Mouse (Mus musculus) intestine, postnatal 0 days (tissue): Measurements from ENCODE around the gene Rasal1. TPM values are rescaled to one million over a fixed set of nuclear protein-coding genes. Genes with fewer than 3 reads are reported as not detected.

Experiments used
- ATAC-seq: fragments of 200-750 bp; cut with Nextera tagmentation; 2 replicates; pipeline ENCODE4 v1.8.0; 2017; ENCODE audit warnings: mild to moderate bottlenecking, moderate TSS enrichment, moderate library complexity
- H3K27ac ChIP-seq: fragments of 300-500 bp; sonication (generic); 2 replicates; pipeline ENCODE4 v1.5.1; 2014; ENCODE audit warnings: mild to moderate bottlenecking, low read depth, low read length, moderate library complexity
- H3K27me3 ChIP-seq: fragments of 300-500 bp; sonication (generic); replicated peaks from 2 replicates; pipeline ENCODE4 v1.6.1; 2014; ENCODE audit warnings: low read length, mixed read lengths; ENCODE audit not compliant: control insufficient read depth, insufficient read depth
- H3K36me3 ChIP-seq: fragments of 300-500 bp; sonication (generic); 2 replicates; pipeline ENCODE4 v1.6.1; 2014; ENCODE audit warnings: mild to moderate bottlenecking, moderate library complexity; ENCODE audit not compliant: control insufficient read depth, insufficient read depth
- H3K4me1 ChIP-seq: fragments of 300-500 bp; sonication (generic); replicated peaks from 2 replicates; pipeline ENCODE4 v1.6.1; 2014; ENCODE audit warnings: antibody characterized with exemption, low read length, mixed read lengths; ENCODE audit not compliant: control insufficient read depth, insufficient read depth
- H3K4me2 ChIP-seq: fragments of 300-500 bp; sonication (generic); replicated peaks from 2 replicates; pipeline ENCODE4 v1.6.1; 2014; ENCODE audit warnings: low read depth, mild to moderate bottlenecking, moderate library complexity
- H3K4me3 ChIP-seq: fragments of 300-500 bp; sonication (generic); 2 replicates; pipeline ENCODE4 v1.5.1; 2014; ENCODE audit warnings: low read depth, low read length
- H3K9ac ChIP-seq: fragments of 300-500 bp; sonication (generic); 2 replicates; pipeline ENCODE4 v1.6.1; 2014; ENCODE audit warnings: mild to moderate bottlenecking, low read depth, low read length
- H3K9me3 ChIP-seq: fragments of 300-500 bp; sonication (generic); 2 replicates; pipeline ENCODE4 v1.6.1; 2016; ENCODE audit warnings: mixed run types; ENCODE audit not compliant: control insufficient read depth
- CTCF ChIP-seq: sonication (generic); IDR thresholded peaks from 2 replicates; pipeline ENCODE4 v1.5.1; 2016; ENCODE audit warnings: low read depth, mild to moderate bottlenecking, control low read depth, antibody characterized with exemption, moderate library complexity
- WGBS: fragments of 180-500 bp; shearing (Covaris S2); extraction: QIAGEN DNeasy Blood & Tissue Kit; methylation state at CpG from one replicate; pipeline ENCODE4 v1.1.7; 2014; 5-methylcytosine and 5-hydroxymethylcytosine counted together
- polyA plus RNA-seq: library from polyadenylated mRNA; unstranded; fragments of >200 nt; fragmentation: Nextera tagmentation; extraction: Ambion mirVana; gene quantifications from 2 replicates; pipeline ENCODE4 v1.2.1, GENCODE M21; 2015

Rasal1 gene
- polyA plus RNA-seq, 1 experiment from 2014 or later, result 5.1 TPM

- Histone ChIP-seq H3K36me3 (peaks cover 9% of the 10 kb centered on the region; the same call in 1 of the 2 replicates), H3K27ac (no peak overlapping the region), H3K4me3 (peak overlapping the region; percentile 27), H3K27me3 (no peaks in the 10 kb centered on the region), H3K4me1 (no peaks in the 10 kb centered on the region), H3K4me2 (peak overlapping the region; percentile 62), H3K9me3 (no peaks in the 10 kb centered on the region), H3K9ac (peak overlapping the region; percentile 11; the same call in 1 of the 2 replicates)
- 5% methylated on average over 10 of the region's 10 CpGs for WGBS
- no peak for TF ChIP-seq CTCF
- no peak for ATAC-seq
Observed at GRCm38 (mm10) chr5:120605241-120605661, 43.4 kb upstream of the Rasal1 start.

DNA sequence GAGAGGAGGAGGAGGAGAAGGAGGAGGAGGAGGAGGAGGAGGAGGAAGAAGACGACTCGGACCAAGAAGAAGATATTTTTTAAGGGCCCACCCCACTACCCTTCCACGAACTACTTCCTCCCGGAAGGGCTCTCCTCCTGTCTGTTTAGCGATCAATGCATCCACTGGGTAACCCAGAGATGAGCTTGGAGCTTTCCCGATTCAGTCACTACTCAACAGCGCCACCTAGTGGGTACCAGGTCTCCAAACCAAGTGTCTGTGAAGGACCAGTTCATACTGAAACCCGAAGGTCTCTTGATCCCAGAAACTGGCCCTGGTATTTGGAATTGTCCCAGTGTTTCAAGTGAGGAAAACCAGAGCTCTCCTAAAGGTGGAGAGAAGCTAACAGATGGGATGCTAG, 42.9 kb upstream of the Rasal1 start:
- Histone ChIP-seq H3K9me3 (no peaks in the 10 kb centered on the region), H3K4me2 (peak overlapping the region; percentile 62), H3K9ac (no peak overlapping the region), H3K36me3 (peaks cover 9% of the 10 kb centered on the region; the same call in 1 of the 2 replicates), H3K4me3 (peak overlapping the region; percentile 27), H3K27me3 (no peaks in the 10 kb centered on the region), H3K4me1 (no peaks in the 10 kb centered on the region), H3K27ac (no peak overlapping the region)
- under 1% methylated on average over 8 of the region's 8 CpGs for WGBS
- peak; percentile 60 for ATAC-seq
- TF ChIP-seq CTCF, result peak; percentile 95

DNA sequence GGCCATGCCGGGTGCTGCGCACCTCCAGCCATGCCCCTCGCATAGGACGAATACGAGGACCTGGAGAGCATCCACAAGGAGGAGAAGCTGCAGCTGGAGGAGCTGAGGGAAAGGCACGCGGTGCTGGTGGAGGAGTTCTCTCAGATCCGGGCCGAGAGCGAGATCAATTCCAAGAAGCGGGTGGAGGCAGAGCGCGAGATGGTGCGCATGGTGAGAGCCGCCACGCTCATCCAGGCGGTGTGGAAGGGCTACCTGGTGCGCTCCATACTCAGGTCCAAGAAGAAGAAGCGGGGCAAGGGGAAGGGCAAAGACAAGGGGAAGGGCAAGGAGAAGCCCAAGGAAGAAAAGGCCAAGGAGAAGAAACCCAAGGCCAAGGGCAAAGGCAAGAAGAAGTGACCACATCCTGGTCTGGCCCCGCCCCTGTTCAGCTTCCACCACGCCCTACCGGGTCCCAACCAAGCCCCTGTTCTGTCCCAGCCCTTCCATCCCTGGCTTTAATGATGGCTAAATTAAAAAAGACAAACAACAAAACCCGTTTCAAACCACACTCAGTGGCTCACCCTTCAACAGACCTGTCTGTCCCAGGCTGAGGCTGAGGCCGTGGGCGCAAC, 41.9 kb upstream of the Rasal1 start:
- H3K4me1 ChIP-seq, result no peaks in the 10 kb centered on the region
- H3K9ac ChIP-seq, result no peak overlapping the region
- TF ChIP-seq CTCF, result no peak
- no peak for ATAC-seq
- peaks cover 9% of the 10 kb centered on the region; the same call in 1 of the 2 replicates for H3K36me3 ChIP-seq
- no peak overlapping the region for H3K27ac ChIP-seq
- no peak overlapping the region for H3K4me2 ChIP-seq
- H3K27me3 ChIP-seq, result no peaks in the 10 kb centered on the region
- H3K4me3 ChIP-seq, result no peak overlapping the region
- no peaks in the 10 kb centered on the region for H3K9me3 ChIP-seq
- 75% methylated on average over 25 of the region's 25 CpGs for WGBS

DNA sequence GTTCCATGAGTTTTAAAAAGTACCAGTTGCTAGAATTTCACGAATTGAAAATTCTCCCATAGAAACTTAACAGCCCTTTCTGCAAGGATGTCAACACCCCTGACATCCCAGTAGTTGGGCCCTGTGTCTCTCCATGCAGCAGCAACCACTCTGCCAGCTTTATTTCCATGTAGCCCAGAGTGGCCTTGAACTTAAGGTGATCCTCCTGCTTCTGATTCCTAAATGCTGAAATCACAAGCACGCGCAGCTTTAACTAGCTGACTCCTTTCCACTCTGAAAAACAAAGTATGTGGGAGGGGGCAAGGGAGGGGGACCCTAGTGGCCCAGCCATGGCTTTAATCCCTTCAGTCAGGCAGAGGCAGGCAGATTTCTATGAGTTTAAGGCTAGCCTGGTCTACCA, 41.3 kb upstream of the Rasal1 start:
- Histone ChIP-seq H3K27ac (no peak overlapping the region), H3K4me2 (no peak overlapping the region), H3K36me3 (peaks cover 9% of the 10 kb centered on the region; the same call in 1 of the 2 replicates), H3K4me1 (no peaks in the 10 kb centered on the region), H3K9ac (no peak overlapping the region), H3K4me3 (no peak overlapping the region), H3K27me3 (no peaks in the 10 kb centered on the region), H3K9me3 (no peaks in the 10 kb centered on the region)
- WGBS, result 81% methylated on average over 3 of the region's 3 CpGs
- ATAC-seq, result no peak
- no peak for TF ChIP-seq CTCF

GRCm38 (mm10) chr5:120609246-120609775, 39.3 kb upstream of the Rasal1 start:
- WGBS, result 84% methylated on average over 16 of the region's 16 CpGs
- no peak for TF ChIP-seq CTCF
- no peak overlapping the region for H3K27ac ChIP-seq
- no peaks in the 10 kb centered on the region for H3K4me1 ChIP-seq
- H3K4me3 ChIP-seq, result no peak overlapping the region
- no peaks in the 10 kb centered on the region for H3K27me3 ChIP-seq
- H3K36me3 ChIP-seq, result peaks cover 9% of the 10 kb centered on the region; the same call in 1 of the 2 replicates
- no peak overlapping the region for H3K9ac ChIP-seq
- no peak for ATAC-seq
- H3K4me2 ChIP-seq, result no peak overlapping the region
- no peaks in the 10 kb centered on the region for H3K9me3 ChIP-seq

DNA sequence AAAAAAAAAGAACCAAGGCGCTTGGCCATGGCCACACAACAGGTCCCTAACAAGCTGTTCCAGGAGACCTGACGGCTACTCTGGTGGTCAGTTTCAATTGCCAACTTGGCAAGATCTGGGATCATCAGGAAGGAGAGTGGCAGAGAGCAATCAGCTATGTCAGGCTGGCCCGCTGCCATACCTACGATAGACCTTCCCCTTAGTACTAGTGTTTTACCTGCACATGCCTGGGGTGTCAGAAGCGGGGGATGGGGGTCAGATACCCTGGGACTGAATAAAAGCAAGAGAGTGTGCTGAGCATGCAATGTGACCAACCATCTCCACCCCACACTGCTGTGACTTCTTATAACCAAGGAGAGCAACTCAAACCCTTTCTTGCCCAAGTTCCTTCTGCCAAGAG, 37.7 kb upstream of the Rasal1 start:
- Histone ChIP-seq H3K9me3 (no peaks in the 10 kb centered on the region), H3K27me3 (no peaks in the 10 kb centered on the region), H3K4me1 (no peaks in the 10 kb centered on the region), H3K4me2 (no peak overlapping the region), H3K4me3 (no peak overlapping the region; the same call in 1 of the 2 replicates), H3K9ac (no peak overlapping the region), H3K27ac (no peak overlapping the region), H3K36me3 (peaks cover 9% of the 10 kb centered on the region; the same call in 1 of the 2 replicates)
- TF ChIP-seq CTCF, result no peak
- no peak for ATAC-seq
- 84% methylated on average over 5 of the region's 5 CpGs for WGBS
